Mouse (Mus musculus): ENCODE results near the gene Mkrn2.

Mkrn2 gene

GRCm38 (mm10) chr6:115601715-115602523 lies at the start of gene Mkrn2:
Mkrn2 (plus strand) TSS chr6:115601902.
- peak; percentile 82 to 89 for DNase-seq

- no peak for DNase-seq
These were observed 46.2 kb upstream of the Mkrn2 start for GRCm38 (mm10) chr6:115555485-115555884.

DNA sequence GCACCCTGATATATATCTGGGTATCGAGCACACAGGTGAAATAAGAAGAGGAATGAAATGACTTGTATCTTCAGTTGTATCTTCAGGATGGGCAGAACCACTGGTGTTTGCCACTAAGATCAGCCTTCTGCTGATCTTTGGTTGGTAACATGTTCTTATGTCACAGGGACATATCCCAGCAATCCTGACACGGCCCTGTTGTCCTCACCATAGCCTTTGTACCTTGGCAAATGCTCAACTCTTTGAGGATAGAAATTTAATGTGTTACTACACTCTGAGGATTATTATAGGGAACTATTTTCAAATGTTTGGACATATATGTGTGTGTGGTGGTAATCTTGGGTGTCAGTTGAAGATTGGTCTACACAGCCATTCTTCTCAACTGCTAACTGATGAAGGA lies 43.5 kb upstream of the Mkrn2 start:
- peak in 1 of 2 experiments; percentile 46 for DNase-seq

- DNase-seq = peak; percentile 65 to 89
These were observed 41.8 kb upstream of the Mkrn2 start for GRCm38 (mm10) chr6:115559651-115560632.

DNA sequence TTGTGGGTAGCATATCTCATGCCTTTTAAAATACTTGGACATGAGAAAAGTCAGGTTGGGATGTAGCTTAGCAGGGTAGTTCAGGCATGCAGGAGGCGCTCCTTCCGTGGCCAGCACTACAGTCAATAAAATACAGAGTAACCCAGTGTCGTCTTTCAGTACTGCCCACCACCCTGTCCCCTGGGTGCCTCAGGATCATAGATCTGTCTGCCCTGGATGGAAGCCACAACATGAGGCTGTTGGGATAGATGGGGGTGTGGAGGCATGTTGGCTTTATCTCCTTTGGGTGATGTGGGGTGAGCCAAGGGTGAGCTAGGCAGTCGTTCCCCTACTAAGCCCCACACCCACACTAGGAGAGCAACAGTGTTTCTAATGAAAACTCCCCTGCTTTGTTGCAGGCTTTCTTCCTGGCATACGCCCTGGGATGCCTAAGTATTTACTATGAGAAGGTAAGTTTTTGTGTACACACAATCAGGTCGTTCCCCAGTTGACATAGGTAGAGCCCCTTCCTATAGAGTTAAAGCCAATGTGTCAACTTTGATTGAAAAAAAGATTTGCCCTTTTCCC lies 36.1 kb upstream of the Mkrn2 start:
- DNase-seq = no peak

DNA sequence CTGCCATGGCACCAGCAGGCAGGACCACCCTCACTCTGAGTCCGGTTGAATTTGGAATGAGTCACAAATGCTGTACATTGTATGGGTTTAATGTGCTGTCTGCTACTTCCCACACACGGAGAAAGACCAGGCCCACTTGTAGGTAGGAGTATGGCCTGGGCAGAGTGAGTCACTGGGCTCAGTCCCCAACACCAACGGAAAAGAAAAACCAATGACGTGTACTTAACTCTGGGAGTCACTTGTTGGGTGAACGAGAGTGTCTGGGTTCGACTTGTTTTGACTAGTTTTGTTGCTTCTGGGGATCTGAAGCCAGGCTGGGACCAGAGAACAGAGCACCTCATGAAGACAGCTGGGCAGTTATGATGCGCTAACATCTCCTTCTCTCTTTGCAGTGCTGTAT lies 27.5 kb upstream of the Mkrn2 start:
- DNase-seq = no peak

GRCm38 (mm10) chr6:115577407-115577806 lies 24.3 kb upstream of the Mkrn2 start:
- no peak for DNase-seq

- DNase-seq = no peak
These were observed 23.8 kb upstream of the Mkrn2 start for GRCm38 (mm10) chr6:115577941-115578340.

DNA sequence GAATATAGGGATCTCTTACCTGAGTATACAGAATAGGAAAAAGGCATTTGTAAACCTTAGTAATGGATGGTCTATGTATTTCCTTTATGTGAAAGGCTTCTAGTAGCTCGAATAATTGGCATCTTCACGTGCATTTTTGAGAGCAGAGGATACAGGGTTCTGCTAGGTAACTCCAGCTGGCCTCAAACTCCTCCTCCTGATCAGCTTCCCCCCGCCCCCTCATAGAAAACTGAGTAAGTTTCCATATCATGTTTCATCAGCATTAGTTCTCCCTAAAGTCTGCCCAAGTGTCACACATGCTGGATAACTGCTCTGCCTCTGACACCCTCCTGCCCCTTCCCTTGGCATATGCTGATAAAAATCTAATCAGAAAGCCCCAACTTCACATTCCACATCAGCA lies 20.9 kb upstream of the Mkrn2 start:
- no peak for DNase-seq

DNA sequence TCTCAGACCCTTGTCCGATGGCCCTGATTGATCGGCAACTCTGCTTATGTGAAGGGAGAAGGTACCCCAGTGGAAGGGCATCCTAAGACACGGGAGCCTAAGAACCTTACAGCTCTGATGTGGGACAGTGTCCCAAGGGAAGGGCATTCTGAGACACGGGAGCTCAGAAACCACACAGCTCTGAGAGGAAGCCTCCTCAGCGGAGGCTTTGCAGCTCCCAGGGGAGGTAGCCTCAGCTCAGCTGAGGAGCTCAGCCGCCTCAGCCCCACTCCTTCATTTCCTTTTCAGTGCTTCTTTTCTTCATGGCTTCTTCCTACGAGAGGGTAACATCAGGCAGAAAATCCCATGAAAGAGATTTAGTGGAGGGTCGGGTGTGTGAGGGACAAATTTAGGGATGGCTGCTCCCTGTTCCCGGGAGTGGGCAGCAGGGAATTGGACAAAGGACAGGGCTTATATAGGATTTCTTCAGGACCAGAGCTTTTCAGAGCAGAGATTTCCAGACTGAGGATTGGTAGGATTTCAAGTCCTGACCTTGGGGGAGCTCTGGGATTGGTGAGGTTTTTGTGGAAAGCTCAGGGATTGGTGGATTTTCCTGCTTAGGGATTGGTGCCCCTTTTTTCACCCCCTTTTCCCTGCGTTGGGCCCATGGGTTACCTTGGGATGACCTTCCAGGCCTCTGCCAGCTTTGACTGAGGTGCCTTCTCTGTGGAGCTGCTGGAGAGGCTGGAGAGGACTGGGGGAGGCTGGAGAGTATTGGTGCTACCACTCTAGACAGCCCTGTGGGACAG lies 19.2 kb upstream of the Mkrn2 start:
- no peak for DNase-seq

GRCm38 (mm10) chr6:115583430-115584125 lies 18.1 kb upstream of the Mkrn2 start:
- no peak for DNase-seq

- DNase-seq = peak; percentile 16 to 41
These were observed 17.5 kb upstream of the Mkrn2 start for GRCm38 (mm10) chr6:115584176-115584575.

DNA sequence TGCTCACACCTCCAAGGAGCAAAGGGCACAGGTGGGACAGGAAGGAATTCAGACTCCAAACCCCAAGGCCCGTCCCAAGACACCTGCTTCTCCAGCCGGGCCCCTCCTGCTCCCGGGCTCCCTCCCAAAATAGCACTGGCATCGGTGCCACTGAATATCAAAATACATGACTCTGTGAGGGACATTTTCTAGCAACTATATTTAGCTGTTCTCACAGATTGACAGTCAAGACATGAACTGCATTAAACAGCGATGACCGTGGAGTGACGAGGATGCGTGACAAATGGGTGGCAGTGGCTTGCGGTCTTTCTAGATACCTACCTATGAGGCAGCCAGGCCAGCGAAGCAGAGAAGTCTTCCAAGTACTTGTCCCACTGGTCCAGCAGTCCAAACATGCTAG lies 15.4 kb upstream of the Mkrn2 start:
- DNase-seq = no peak

DNA sequence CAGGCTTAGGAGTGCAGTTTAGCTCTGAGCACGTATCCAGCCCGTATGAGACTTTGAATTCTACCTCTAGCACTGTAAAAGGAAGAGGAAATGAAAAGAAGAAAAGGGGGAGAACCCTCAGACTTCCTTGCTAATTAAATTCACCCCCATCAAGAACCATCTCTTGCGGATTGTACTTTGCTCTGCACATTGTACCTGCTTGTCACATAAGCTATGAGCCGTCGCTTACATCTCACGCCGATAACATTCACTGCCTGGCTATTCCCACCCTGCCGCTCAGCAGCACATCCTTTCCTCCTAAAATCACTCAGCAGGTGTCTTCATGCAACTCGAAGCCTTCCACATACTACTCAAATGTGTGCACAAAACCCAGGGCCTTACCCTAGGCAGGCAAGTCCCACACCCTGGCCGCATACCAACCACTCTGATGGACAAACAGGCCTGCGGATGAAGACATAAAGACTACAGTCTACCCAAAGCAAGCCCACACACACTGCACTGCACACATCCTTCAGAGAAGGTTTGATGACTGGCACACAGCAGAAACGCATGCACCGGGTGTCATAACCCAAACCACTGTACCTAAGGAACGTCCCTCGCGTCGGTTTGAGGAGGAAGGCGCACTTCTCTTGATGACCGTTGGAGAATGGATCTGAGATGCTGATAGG lies 9.9 kb upstream of the Mkrn2 start:
- no peak for DNase-seq

DNA sequence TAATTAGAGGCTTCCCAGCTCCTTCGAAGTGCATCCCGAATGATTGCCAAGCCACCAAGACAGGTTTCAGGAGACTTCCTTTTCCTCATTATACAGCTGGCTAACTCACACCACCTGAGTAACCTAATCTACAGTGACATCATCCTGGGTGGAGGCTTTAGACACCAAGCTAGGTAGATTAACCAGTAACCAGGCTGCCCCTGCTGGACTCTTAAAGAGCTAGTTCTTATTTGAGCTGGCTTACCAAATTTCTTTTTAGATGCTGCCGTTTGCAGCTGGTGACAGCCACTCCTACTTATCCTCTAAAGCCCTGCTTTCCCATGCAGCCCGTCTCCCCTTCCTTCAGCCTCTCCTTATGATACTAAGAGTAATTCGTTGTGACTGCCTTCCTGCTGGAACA lies 9.2 kb upstream of the Mkrn2 start, which contains the start of gene Mkrn2os:
Gene Mkrn2os (minus strand): TSS at position 119 of the 400 bp plus-strand sequence.
- DNase-seq = peak; percentile 71 to 77

- no peak for DNase-seq
These were observed 8.4 kb upstream of the Mkrn2 start for GRCm38 (mm10) chr6:115593252-115593651.

DNA sequence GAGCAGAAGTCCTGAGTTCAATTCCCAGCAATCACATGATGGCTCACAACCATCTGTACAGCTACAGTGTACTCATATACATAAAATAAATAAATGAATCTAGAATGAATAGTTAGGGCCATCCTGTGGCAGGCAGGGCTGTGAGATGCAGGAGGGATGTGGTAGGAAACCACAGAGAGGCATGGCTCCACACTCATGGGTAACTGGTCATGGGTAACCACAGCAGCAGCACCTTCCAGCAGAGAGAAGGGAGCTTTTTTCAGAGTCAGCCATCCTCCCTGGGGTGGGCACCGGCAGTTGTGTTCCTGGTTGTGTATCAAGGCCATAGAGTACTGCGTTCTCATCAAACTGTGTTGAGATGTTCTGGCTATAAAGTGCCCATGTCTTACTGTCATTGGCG lies 7.2 kb upstream of the Mkrn2 start:
- DNase-seq = no peak

DNA sequence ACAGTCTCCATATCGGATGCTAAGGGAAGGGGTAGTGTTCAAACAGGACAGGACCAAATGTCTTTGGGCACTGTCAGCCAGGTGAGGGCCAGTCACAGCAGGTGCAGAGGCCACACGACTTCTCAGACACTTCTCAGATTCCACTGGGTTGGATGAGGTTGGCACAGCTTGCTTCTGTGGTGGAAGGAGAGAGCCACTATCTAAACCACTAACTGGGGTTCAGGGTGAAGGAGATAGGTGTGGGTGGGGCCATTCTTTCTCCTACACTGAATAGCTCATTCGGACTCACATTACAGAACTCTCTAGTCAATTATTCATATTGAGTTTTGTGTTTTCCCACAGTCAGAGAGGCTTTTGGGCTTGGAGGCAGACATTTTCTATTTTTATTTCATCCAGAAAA lies 6.0 kb upstream of the Mkrn2 start:
- DNase-seq = no peak

DNA sequence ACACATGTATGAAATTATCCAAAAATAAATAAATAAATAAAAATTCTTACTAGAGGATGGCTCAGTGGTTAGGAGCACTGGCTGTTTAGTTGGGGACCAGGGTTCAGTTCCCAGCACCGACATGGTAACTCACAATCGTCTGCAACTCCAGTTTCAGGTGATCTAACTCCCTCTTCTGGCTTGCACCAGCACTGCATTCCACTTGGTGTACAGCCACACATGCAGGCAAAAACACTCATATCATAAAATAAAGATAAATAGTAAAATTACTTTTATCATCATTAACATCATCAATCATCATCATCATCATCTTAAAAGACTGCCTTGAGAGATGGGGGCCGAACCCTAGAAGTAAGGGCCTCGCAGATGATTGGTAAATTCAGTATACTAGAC lies 384 bp upstream of the Mkrn2 start:
- DNase-seq = no peak

DNA sequence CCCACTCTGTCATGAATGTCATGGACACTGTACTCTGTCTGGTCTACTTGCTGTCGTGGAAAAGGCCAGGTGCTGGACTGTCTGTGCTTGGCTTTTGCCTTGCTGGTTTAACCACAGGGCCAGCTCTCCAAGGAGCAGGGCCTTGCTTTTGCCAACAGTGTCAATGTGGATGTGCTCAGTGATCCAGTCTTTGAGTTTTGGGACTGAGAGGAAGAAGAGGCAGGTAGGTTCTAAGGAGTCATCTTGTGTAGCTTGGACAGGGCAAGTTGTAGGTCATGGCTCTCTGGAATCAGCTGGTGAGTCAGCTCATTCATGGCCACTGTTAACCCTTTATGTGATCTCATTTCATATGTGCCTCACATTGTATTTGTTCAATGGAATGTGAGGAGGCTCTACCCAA lies 4.8 kb downstream of the Mkrn2 start:
- DNase-seq = no peak

DNA sequence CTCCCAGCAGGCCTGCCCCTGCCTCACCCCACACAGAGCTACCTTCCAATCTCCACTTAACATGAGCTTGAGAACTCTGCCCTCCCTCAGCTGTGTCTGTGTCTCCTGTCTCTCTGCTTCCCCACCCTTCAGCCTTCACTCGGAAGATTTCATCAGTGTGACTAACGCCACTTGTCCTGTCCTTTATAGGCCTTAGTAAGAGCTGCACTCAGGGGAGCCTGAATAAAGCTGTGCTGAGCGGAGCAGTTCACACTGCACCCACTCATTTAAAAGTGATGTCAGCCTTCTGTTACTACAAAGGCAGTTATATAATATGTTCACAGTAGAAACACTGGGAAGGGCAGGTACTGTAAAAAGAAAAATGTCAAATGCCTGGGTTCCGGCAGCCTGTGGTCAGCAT lies 5.7 kb downstream of the Mkrn2 start:
- no peak for DNase-seq
